Mouse (Mus musculus): ENCODE data around the gene 1700012A03Rik.

DNA sequence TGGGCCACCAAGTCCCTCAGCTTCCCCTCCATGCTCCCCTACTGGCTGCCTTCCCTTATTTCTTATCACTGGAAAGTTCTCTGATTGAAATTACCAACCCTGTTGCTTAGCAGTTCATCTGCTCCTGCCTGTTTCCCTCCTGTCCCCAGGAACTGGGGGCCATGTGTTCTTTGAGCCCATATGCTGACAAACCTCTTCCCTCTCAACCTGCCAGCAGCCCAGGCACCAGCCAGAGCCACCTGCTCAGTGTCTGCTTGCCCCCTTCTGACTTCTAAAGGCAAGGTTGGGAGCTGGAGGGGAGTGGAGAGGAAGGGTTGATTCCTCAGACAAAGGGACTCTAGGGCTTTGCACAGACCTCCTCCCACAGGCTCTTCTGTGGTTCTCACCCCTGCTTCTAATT is 4.7 kb upstream of the 1700012A03Rik start:
- TF ChIP-seq FLI1 (IDR thresholded peaks at IDR 0.05; ENCODE audit: low read length) (no peak), GATA1 (IDR thresholded peaks at IDR 0.05; ENCODE audit: borderline replicate concordance, low read length) (no peak)

All from megakaryocyte, embryonic 14.5 days (primary cell).